Comparison of ENCODE assay signal across 12 mouse cellular contexts in genomic region chr6:99388023-99388422, GRCm38 (mm10).
DNase-seq lines count a peak whose midpoint lies in the region; ATAC-seq and TF ChIP-seq lines count a peak whose summit lies in the region.
"Had no signal": no experiment of that assay in that cellular context is flagged by ENCODE, and none has a peak within 500 bp of the region (broad histone marks: within the 10 kb centered on the region; RNA-seq: fewer than 3 reads in every experiment).

No protein-coding gene starts in this region.

- H3K79me2 ChIP-seq in MEL (ENCODE audit: control insufficient read depth, insufficient read depth, low read length, poor library complexity), result no peaks in the 10 kb centered on the region; the same call in 1 of the 2 replicates

- H3K9me3 ChIP-seq in kidney, embryonic 14.5 days (ENCODE audit: control insufficient read depth, low read length), result no peaks in the 10 kb centered on the region
- H3K9me3 ChIP-seq in MEL (replicated peaks; ENCODE audit: insufficient read depth, low read length), result no peaks in the 10 kb centered on the region
- H3K9me3 ChIP-seq: neural tube, embryonic 13.5 days had no signal

- no peak for TF ChIP-seq RAD21 in MEL (IDR thresholded peaks at IDR 0.05; ENCODE audit: low read depth, low read length)

- H3K27me3 ChIP-seq in kidney, embryonic 14.5 days (ENCODE audit: control insufficient read depth, insufficient read depth, low read length), result no peaks in the 10 kb centered on the region
- H3K27me3 ChIP-seq in MEL (ENCODE audit: control insufficient read depth in 1 of 2, insufficient read depth in 2 of 2, low read length in 2 of 2), result no peaks in the 10 kb centered on the region
- H3K27me3 ChIP-seq: neural tube, embryonic 13.5 days had no signal

- no peak overlapping the region for H3K9ac ChIP-seq in kidney, embryonic 14.5 days (ENCODE audit: low read depth, low read length)
- H3K9ac ChIP-seq in MEL (ENCODE audit: control insufficient read depth, low read depth, low read length, poor library complexity, severe bottlenecking), result peak overlapping the region; percentile 56
- H3K9ac ChIP-seq: neural tube, embryonic 13.5 days had no signal

- no peak for TF ChIP-seq POLR2A in MEL (IDR thresholded peaks at IDR 0.05; ENCODE audit: control insufficient read depth in 1 of 2, insufficient read depth in 1 of 2, low read depth in 1 of 2, low read length in 2 of 2, poor library complexity in 1 of 2)

- no peaks in the 10 kb centered on the region for H3K4me1 ChIP-seq in kidney, embryonic 14.5 days (ENCODE audit: control insufficient read depth, insufficient read depth, low read length)
- H3K4me1 ChIP-seq in MEL (ENCODE audit: control insufficient read depth in 1 of 2, insufficient read depth in 2 of 2, low read length in 2 of 2), result peaks cover 16 to 25% of the 10 kb centered on the region in 2 experiments; a peak in 3 of 4 replicates
- peaks cover 18% of the 10 kb centered on the region for H3K4me1 ChIP-seq in brown adipose tissue, adult 24 weeks (ENCODE audit: control insufficient read depth, insufficient read depth, insufficient read length, low read length)

- TF ChIP-seq EP300 in MEL (IDR thresholded peaks at IDR 0.05; ENCODE audit: low read depth in 1 of 2, low read length in 2 of 2), result no peak

- no peaks in the 10 kb centered on the region; the same call in 1 of the 2 replicates for H3K36me3 ChIP-seq in kidney, embryonic 14.5 days (ENCODE audit: control insufficient read depth, insufficient read depth, low read length)
- peaks cover 0 to 20% of the 10 kb centered on the region in 2 experiments; a peak in 2 of 4 replicates for H3K36me3 ChIP-seq in MEL (ENCODE audit: control insufficient read depth in 1 of 2, insufficient read depth in 2 of 2, low read length in 2 of 2)
- H3K36me3 ChIP-seq: neural tube, embryonic 13.5 days had no signal

- WGBS in kidney, embryonic 14.5 days, result 83% methylated on average over 5 of the region's 5 CpGs

- ATAC-seq in kidney, embryonic 14.5 days (ENCODE audit: low FRiP score, low TSS enrichment), result no peak
- ATAC-seq: midbrain, embryonic 16.5 days had no signal

- DNase-seq in kidney, postnatal 36 days, result no peak
- DNase-seq in MEL (ENCODE audit: low read depth, low spot score), result no peak
- peak; percentile 43 for DNase-seq in thymus, postnatal 0 days (ENCODE audit: low spot score)
- no peak for DNase-seq in adipocyte (ENCODE audit: low spot score)
- no peak for DNase-seq in frontal cortex, postnatal 36 days (ENCODE audit: low spot score in 2 of 2)
- DNase-seq: cerebellum, adult 11 months; kidney, postnatal 10 days; left cerebral cortex, postnatal 4 days had no signal

- 0 out of 2 replicates have a peak overlapping the region, but pooled peaks have one; percentile 10 for H3K27ac ChIP-seq in kidney, embryonic 14.5 days (ENCODE audit: low read depth, low read length)
- peak overlapping the region; percentile 84 for H3K27ac ChIP-seq in MEL (ENCODE audit: control insufficient read depth, low read depth, low read length)
- peak overlapping the region; percentile 32; the same call in 1 of the 2 replicates for H3K27ac ChIP-seq in brown adipose tissue, adult 24 weeks (replicated peaks; ENCODE audit: low read depth, low read length)

- no peak for TF ChIP-seq CTCF in MEL (IDR thresholded peaks at IDR 0.05 in 2 of 3, conservative IDR thresholded peaks at IDR 0.05 in 1 of 3; ENCODE audit: control insufficient read depth in 1 of 3, insufficient read depth in 1 of 3, low read depth in 2 of 3, low read length in 3 of 3, poor library complexity in 1 of 3, severe bottlenecking in 1 of 3)

- H3K4me2 ChIP-seq in kidney, embryonic 14.5 days (replicated peaks; ENCODE audit: low read depth, low read length), result no peak overlapping the region
- H3K4me2 ChIP-seq: neural tube, embryonic 13.5 days had no signal

- no peak overlapping the region for H3K4me3 ChIP-seq in kidney, embryonic 14.5 days (ENCODE audit: low read length)
- no peak overlapping the region for H3K4me3 ChIP-seq in MEL (ENCODE audit: control insufficient read depth in 1 of 2, insufficient read depth in 1 of 2, low read depth in 2 of 2, low read length in 2 of 2)
- no peak overlapping the region for H3K4me3 ChIP-seq in brown adipose tissue, adult 24 weeks (ENCODE audit: insufficient read depth, low read depth, low read length)
- H3K4me3 ChIP-seq: neural tube, embryonic 13.5 days had no signal

TF ChIP-seq in MEL, 35 proteins besides CTCF, POLR2A, EP300 and RAD21:
- TF ChIP-seq TAL1 (IDR thresholded peaks at IDR 0.05; ENCODE audit: low read length), result no peak
- TF ChIP-seq MXI1 (IDR thresholded peaks at IDR 0.05; ENCODE audit: low read depth, low read length), result no peak
- no peak for TF ChIP-seq USF1 (IDR thresholded peaks at IDR 0.05; ENCODE audit: low read depth, low read length)
- no peak for TF ChIP-seq JUND (IDR thresholded peaks at IDR 0.05; ENCODE audit: low read depth, low read length)
- TF ChIP-seq CHD2 (IDR thresholded peaks at IDR 0.05; ENCODE audit: low read length), result no peak
- no peak for TF ChIP-seq ZC3H11A (IDR thresholded peaks at IDR 0.05; ENCODE audit: low read depth, low read length)
- no peak for TF ChIP-seq MYC (IDR thresholded peaks at IDR 0.05; ENCODE audit: low read depth, low read length)
- TF ChIP-seq RCOR1 (IDR thresholded peaks at IDR 0.05; ENCODE audit: low read depth, low read length), result no peak
- TF ChIP-seq MYB (IDR thresholded peaks at IDR 0.05; ENCODE audit: low read depth, low read length), result no peak
- TF ChIP-seq NRF1 (IDR thresholded peaks at IDR 0.05; ENCODE audit: insufficient read depth, low read depth, low read length, poor library complexity, severe bottlenecking), result no peak
- TF ChIP-seq GABPA (IDR thresholded peaks at IDR 0.05; ENCODE audit: low read depth, low read length), result no peak

Comparison
In these comparisons a context has a peak if more than half of its experiments do, and no peak if none do; other contexts are left out.
1. H3K27ac ChIP-seq: peak in every context shown above with its lines; median percentile 84 in MEL; 32 in brown adipose tissue, adult 24 weeks; 10 in kidney, embryonic 14.5 days.